Mouse (Mus musculus): ENCODE measurements around the gene Zfp568.

The Zfp568 gene

DNA sequence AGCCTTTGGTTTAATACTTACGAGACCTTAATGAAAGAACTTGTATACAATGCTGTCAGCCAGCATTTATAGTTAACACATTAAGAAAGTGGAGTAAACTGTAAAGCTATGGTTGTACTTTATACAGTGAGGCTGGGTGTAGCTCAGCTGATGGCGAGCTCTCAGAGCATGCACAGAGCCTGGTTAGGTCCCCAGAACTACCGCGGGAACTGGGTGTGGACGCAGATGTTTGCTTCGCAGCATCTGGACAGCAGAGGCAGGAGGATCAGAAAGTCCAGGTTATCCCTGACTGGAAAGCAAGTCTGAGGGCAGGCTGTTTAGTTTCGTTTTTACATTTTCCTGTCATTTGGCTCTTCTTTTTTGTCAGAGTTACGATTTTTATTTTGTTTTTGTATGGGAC lies 8.9 kb downstream of the Zfp568 start:
- DNase-seq: no peak

DNA sequence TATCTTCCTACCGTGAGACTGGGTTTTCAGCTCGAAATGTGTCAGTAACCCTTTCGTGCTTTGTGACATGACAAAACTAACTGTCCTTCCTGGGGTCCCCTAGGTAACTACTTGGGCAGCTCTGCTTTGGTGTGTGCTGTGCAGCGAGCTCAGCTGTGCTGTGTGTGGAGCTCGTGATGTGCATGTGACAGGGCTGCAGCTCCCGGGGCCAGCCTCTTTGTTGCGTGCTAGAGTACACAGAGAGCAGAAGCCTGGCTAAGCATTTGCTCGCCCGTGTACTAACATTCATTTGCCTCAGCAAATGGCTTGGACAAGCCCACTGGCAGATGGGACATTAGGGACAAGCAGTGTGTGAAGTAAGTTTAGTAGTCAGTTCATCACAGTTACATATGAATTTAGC lies 9.6 kb downstream of the Zfp568 start:
- DNase-seq: peak in 1 of 2 experiments; percentile 45

- DNase-seq: no peak
Measured at GRCm38 (mm10) chr7:29995134-29995533, 11.4 kb downstream of the Zfp568 start.

- DNase-seq: no peak
Measured at GRCm38 (mm10) chr7:30000601-30001000, 16.8 kb downstream of the Zfp568 start.

DNA sequence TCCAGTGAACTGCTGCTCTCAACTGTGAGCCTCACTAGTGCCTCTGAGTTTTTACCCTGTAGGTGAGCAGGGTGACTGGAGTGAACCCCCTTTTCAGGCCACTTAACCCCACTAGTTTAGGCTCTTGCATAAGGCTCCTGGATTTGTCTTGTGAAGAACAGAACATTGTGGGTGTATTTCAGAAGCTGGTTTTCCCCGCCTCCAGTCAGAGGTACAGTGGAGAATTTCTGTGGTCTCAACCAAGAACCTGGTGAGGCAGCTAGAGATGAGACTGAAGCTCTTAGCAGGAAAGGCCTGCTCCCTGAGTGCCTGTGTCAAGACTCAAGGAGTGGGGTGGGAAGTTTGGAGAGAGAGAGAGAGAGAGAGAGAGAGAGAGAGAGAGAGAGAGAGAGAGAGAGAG lies 23.8 kb downstream of the Zfp568 start:
- no peak for DNase-seq

GRCm38 (mm10) chr7:30008020-30008690 lies 24.4 kb downstream of the Zfp568 start:
- no peak for DNase-seq

DNA sequence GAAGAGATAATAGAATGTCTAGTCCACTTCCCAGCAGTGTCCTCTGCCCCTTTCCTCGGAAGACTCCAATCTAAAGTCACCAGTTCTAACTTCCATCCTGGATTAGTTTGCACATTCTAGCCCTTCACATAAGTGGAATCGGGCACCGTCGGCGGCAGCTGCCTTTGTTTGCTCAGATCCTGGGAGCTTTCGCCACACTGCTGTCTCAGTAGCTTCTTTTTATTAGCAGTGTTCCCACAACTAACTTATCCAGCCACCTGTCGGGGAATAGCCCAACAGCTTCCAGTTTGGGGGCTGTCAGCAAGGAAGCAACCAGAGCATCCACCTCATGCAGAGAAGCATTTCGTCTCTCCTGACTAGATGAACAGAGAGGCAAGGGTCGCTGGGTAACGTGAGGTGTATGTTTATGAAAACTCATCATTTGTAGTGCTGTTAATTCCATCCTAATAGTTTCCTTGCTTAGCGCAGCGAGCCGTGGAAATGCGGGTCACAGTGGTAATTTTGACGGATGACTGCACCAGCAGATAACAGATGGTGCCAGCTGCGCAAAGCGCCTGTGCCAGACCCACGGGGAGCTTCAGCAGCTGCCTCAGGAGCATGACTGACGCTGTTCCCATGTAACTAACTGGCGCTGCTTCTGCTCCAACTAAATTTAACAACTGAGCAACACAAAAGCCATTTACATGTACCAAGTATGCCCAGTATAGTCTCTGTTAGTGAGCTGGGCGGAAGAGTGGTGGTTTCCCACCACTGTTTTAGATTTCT lies 25.7 kb downstream of the Zfp568 start:
- DNase-seq: peak; percentile 31 to 68

DNA sequence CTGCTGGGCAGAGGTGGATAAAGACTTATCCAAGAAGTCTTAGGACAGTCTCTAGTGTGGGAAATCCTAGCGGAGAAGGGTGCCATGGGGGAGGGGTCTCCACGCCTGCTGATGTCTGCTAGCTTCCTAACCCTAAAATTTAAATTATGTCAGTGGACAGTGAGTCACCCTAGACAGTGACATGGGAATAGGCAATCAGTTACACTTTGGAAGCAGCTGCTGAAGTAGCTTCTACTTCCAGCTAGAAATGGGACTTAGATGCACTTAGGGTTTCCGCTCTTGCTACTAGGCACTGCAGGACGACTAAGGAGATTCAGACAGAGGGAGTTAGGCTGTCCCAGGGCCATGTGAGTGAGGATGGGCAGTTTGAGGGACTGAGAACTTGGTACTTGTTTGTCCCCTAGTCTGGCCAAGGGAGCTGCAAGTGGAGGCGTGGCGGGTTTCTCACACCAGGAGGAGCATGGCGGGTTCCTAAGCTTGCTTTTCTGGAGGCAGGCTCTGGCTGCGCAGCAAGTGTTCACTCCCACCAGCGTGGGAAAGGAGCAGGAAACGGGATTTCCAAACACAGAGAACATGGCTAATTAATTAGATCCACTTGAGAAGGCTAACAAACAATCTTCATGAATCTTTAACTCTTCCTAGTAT lies 26.9 kb downstream of the Zfp568 start:
- no peak for DNase-seq

GRCm38 (mm10) chr7:30012956-30013363 lies 29.2 kb downstream of the Zfp568 start:
- DNase-seq: peak; percentile 50 to 67

- no peak for DNase-seq
Measured at GRCm38 (mm10) chr7:30017226-30017625, 33.5 kb downstream of the Zfp568 start.

- no peak for DNase-seq
Measured at GRCm38 (mm10) chr7:30019543-30019942, 35.8 kb downstream of the Zfp568 start.

- no peak for DNase-seq
Measured at GRCm38 (mm10) chr7:30023324-30023723, 39.6 kb downstream of the Zfp568 start.

- DNase-seq: no peak
Measured at GRCm38 (mm10) chr7:30023800-30024199, 40.0 kb downstream of the Zfp568 start.

DNA sequence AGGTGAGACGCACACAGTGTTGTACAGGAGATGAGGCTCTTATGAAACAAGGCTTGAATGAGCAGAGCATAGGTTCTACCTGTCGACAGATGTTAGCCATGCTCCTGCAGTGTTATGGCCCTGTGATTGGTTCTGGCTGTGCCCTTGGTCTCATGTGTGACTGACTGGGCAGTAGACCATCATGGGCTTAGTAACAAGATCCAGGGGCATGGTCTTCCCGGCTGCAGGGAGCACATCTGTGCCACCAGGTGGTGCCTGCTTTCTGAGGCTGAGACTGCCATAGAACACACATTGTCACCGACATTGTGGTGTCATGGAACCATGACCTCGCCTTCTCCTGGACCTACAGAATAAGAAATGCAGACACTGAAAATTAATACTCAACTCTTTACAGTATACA lies 41.6 kb downstream of the Zfp568 start:
- DNase-seq: peak in 1 of 2 experiments; percentile 22

DNA sequence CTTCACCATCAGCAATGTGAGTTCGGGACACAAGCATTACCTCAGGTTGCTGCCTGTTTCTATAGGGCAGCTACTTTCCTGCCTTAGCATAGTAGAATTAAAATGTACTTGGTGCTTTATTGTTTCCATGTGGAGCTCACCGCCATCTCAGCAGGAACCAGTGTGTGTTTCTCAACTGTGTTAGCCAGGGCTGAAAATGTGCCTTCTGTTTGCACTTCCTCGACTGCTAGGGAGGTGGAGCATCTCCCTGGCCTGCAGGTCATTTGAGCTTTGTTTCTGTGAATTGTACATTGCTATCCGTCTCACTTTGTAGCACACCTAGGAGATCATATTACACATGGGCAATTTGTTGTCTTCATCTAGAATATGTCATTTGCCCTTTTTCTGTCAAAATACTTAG lies 43.6 kb downstream of the Zfp568 start:
- no peak for DNase-seq

DNA sequence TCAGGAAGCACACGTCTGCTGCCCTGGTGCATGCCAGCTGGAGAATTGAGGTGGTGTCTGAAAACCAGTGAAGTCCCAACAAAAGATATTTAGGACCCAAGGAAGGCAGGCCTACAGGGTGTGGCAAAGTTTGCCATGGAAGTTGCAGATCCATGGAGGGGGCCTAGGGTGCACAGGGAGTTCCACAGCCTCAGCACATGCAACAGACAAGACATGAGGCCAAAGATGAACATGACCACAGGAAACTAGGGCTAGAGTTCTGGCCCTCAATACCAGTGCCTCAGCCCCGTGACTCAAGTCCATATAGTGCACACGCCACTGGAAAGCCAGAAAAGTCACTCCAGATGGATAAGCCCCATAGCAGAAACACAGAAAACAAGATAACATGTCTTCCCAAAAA lies 44.8 kb downstream of the Zfp568 start:
- no peak for DNase-seq

DNA sequence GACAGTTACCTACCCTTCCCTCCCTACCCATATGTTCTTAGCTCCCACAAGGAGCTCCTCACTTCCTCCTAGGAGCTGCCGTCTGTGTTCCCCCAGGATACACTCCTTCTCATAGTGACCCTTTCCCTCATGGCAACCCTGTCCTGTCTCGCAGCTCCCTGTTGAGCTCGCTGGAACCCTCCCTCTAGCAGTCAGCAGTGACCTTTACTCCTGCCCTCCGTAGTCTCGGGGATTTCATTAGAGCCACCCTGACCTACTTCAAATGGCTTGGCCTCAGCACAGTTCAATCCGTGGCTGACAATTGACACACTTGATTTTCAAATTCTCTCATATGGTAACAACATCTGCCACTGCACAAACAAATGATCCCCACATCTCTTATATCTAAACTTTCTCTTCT lies 46.9 kb downstream of the Zfp568 start:
- DNase-seq: peak; percentile 33 to 35

DNA sequence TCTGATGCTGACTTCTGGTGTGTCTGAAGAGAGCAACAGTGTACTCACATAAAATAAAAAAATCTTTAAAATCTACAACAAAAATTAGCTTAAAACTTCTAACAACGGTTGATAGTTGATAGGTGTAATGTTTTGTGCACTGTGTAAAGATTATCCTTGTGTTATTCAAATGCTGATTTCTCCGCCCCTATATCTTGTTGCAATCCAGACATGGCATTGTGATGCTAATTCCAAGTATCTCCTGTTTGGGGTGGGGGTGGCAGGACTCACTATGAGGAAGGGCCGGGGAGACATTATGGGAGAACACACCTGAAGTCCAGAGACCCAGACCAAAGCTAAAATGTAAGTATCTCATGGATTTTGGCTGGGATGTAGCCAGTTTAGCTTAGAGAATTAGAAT lies 47.6 kb downstream of the Zfp568 start:
- no peak for DNase-seq

DNA sequence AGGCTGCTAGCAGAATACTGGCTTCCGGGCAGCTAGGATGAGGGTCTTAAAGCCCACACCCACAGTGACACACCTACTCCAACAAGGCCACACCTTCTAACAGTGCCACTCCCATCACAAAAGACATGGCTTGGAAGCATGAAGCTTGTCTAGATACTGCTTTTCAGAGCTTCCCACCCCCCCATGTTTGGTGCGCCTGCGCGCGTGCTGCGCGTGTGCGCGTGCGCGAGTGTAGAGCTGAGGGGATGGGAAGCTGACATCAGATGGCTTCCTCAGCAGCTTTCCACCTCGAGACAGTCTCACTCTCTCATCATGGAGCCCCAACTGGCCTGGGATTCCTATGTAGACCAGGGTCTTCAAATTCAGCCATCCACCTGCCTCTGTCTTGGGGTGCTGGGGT lies 50.6 kb downstream of the Zfp568 start:
- DNase-seq: no peak

GRCm38 (mm10) chr7:30044354-30044753 lies 60.6 kb downstream of the Zfp568 start:
- no peak for DNase-seq

GRCm38 (mm10) chr7:30048126-30048525 lies 64.4 kb downstream of the Zfp568 start:
- no peak for DNase-seq

DNA sequence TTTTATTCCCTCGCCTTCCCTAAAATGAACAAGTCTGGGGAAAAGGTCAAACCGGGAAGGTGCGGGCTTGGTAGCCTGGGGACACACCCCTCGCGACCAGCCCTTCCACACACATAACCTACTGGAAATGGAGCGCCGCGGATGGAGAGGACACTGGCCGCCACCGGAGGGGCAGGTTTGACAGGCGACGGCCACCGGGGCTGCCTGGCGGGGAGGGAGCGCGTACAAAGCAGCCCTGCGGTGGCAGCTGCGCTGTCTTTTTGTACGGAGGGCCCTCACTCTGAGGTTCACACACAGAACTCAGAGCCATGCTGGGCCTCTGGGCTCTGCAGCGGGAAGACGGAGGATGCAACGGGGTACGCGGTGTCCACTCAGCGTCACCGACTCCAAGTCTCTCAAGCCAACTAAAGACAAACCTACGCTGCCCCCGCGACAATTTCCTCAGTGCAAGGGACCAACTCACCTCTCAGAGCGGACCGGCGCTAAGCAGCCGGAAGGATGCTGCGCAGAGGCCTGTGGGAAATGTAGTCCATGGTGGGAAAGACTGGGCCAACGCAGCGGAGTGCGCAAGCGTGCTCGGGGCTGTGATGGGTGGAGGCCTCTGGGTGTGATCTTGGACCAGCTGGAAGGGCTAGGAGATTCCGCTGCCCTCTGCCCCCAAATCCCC lies 67.3 kb downstream of the Zfp568 start, which contains the start of gene Zfp14:
Gene Zfp14, minus strand, starts transcription at position 499 of the 667 bp plus-strand sequence.
- peak; percentile 90 to 95 for DNase-seq

GRCm38 (mm10) chr7:30053591-30053990 lies 69.8 kb downstream of the Zfp568 start:
- no peak for DNase-seq

Data from kidney, postnatal 36 days (tissue).